Mouse (Mus musculus) heart, adult 9 months (tissue): ENCODE measurements around the gene Nt5e.
"Not testable (repeated sequence)": the region's sequence is repeated elsewhere in the genome, so short reads cannot be mapped to it uniquely, and the experiment has no call there.

Experiments
- DNase-seq, 2 experiments: peaks; one replicate each; pipeline ENCODE4 v3.0.0; 2022; ENCODE audit warnings: low spot score in 2 of 2

The Nt5e gene

GRCm38 (mm10) chr9:88326930-88327901 lies at the start of gene Nt5e:
Gene Nt5e (plus strand): TSS chr9:88327197.
- peak; percentile 75 to 79 for DNase-seq

GRCm38 (mm10) chr9:88277588-88277987 lies 49.4 kb upstream of the Nt5e start:
- no peak for DNase-seq

- DNase-seq = no peak
Measured at GRCm38 (mm10) chr9:88279728-88280127, 47.3 kb upstream of the Nt5e start.

GRCm38 (mm10) chr9:88289568-88290168 lies 37.3 kb upstream of the Nt5e start:
- no peak for DNase-seq

- DNase-seq = no peak
Measured at GRCm38 (mm10) chr9:88292836-88293370, 34.1 kb upstream of the Nt5e start.

- peak; percentile 19 to 33 for DNase-seq
Measured at GRCm38 (mm10) chr9:88295798-88296197, 31.2 kb upstream of the Nt5e start.

GRCm38 (mm10) chr9:88296321-88296720 lies 30.7 kb upstream of the Nt5e start:
- DNase-seq = peak in 1 of 2 experiments; percentile 12

- DNase-seq = not testable (repeated sequence)
Measured at GRCm38 (mm10) chr9:88297244-88297643, 29.8 kb upstream of the Nt5e start.

- DNase-seq = no peak
Measured at GRCm38 (mm10) chr9:88297871-88298658, 28.9 kb upstream of the Nt5e start.

- no peak for DNase-seq
Measured at GRCm38 (mm10) chr9:88307019-88307618, 19.9 kb upstream of the Nt5e start.

GRCm38 (mm10) chr9:88309127-88309526 lies 17.9 kb upstream of the Nt5e start:
- no peak for DNase-seq

GRCm38 (mm10) chr9:88319226-88319625 lies 7.8 kb upstream of the Nt5e start:
- DNase-seq = no peak

GRCm38 (mm10) chr9:88324616-88325015 lies 2.4 kb upstream of the Nt5e start:
- no peak for DNase-seq

- DNase-seq = no peak
Measured at GRCm38 (mm10) chr9:88328666-88329065, 1.7 kb downstream of the Nt5e start.

GRCm38 (mm10) chr9:88329166-88329748 lies 2.3 kb downstream of the Nt5e start:
- DNase-seq = no peak

GRCm38 (mm10) chr9:88330316-88330715 lies 3.3 kb downstream of the Nt5e start:
- no peak for DNase-seq

- no peak for DNase-seq
Measured at GRCm38 (mm10) chr9:88332447-88332846, 5.5 kb downstream of the Nt5e start.

GRCm38 (mm10) chr9:88335839-88336238 lies 8.8 kb downstream of the Nt5e start:
- DNase-seq = no peak

GRCm38 (mm10) chr9:88340819-88341218 lies 13.8 kb downstream of the Nt5e start:
- DNase-seq = no peak

- no peak for DNase-seq
Measured at GRCm38 (mm10) chr9:88342241-88342640, 15.2 kb downstream of the Nt5e start.

- no peak for DNase-seq
Measured at GRCm38 (mm10) chr9:88342701-88343100, 15.7 kb downstream of the Nt5e start.
